Mouse (Mus musculus): ENCODE data around the gene Zfp580.

DNA sequence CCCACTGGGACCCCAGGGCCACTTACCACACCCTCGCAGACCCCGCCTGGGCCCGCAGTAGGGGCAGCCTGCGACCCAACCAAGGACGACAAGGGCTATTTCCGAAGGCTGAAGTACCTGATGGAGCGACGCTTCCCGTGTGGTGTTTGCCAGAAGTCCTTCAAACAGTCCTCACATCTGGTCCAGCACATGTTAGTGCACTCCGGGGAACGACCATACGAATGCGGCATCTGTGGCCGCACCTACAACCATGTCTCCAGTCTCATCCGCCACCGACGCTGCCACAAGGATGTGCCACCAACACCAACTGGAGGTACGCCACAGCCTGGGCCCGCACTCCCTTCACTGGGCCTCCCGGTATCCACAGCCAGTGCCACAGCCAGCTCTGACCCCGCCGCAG, 21.8 kb upstream of the Zfp580 start:
- TF ChIP-seq CTCF (IDR thresholded peaks at IDR 0.05; ENCODE audit: low read depth) (no peak), EP300 (optimal IDR thresholded peaks at IDR 0.05) (no peak)
